Mouse (Mus musculus) naive thymus-derived CD4-positive, alpha-beta T cell, adult 2 months (primary cell): Measurements from ENCODE around the gene Cct8l1.

ENCODE experiments used
- DNase-seq: peaks from one replicate; pipeline ENCODE4 v3.0.0-alpha.2; 2011; ENCODE audit warnings: low read depth

The Cct8l1 gene

DNA sequence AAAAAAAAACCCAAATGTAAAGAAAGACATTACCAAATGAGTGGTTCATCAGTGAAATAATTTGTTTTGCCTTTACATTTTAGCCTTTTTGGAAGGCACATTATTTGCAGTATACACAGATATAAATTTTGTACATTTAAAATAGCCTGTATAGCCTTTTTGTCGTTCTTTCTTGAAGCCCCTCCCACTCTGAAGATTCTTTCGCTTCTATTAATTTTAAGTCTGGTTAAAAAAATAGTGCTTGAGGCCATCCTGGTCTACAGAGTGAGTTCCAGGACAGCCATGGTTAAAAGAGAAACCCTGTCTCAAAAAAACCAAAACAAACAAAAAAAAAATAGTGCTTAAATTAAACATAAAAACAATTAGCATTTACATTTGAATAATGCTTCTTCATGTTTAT is 14.8 kb downstream of the Cct8l1 start:
- no peak for DNase-seq

DNA sequence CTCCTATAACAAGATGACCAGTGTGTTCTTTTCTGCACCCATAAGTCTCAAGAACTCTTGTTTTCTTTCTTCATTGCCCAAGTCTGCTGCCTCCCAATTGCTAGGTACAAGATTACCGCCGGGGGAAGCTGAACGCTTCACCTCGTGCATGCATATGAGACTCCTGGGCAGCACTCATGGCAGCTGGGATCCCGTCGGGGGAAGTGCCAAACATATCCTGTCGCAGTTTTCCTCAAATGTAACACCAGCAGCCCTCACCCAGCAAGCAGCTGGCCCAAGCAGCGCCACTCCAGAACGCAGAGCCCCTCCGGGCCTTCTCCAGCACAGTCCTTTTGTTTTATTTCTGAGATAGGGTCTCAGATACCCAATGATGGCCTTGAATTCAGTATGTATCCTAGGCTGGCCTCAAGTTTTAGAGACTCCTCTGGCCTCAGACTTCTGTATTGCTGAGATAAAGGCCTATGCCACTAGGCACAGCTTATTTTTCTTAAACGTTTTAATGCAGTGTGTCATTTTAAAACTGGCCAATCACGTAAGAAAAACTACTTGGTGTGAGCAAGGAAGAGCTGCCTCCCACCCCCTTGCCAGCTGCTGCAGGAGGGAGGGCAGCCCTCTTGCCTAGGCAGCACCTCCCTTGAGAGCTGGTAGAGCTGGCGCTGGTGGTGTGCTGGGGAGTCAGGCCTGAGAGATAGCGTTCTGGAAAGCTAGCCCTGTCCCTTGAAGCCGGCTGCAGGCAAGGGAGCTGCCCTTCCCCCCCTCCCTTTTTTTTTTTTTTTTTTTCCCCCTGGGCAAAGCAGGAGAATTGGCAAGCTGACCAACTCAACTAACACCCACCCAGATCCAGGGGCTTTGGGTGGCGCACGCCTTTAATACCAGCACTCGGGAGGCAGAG is 16.6 kb downstream of the Cct8l1 start:
- no peak for DNase-seq

DNA sequence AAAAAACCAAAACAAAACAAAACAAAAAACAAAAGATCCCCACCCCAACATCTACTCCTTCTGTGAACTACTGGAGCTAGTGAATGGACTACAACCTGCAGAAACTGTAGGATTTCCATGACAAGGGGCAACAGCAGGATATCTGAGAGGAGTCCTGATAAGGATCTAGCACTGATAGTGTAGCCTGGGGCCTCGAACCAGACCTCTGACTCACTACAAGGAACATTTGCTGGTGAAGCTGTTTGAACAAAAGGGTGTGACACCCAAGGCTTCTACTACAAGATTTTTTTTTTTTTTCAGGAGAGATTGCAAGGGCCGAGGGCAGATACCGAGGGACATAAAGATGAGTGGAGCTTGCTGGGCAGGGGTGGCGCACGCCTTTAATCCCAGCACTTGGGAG is 17.4 kb downstream of the Cct8l1 start:
- DNase-seq = no peak

DNA sequence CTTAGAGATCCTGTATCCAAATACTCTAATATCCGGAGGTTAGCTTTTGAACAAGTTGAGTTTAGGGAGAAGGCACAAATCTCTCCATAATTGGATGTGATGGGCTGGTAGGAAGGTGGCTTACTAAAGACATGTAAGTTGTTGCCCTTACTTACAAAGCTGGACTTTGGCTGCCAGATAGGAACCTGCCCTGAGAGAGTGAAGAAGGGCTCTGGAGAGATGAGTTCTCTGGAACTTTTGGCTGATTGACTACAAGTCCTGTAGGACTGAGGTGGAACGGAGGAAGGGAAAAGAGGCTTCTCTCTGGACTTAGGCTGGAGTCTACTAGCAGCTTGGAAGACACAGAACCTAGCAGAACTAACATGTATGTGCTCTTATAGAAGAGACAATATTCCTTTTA is 19.7 kb downstream of the Cct8l1 start:
- DNase-seq = no peak

DNA sequence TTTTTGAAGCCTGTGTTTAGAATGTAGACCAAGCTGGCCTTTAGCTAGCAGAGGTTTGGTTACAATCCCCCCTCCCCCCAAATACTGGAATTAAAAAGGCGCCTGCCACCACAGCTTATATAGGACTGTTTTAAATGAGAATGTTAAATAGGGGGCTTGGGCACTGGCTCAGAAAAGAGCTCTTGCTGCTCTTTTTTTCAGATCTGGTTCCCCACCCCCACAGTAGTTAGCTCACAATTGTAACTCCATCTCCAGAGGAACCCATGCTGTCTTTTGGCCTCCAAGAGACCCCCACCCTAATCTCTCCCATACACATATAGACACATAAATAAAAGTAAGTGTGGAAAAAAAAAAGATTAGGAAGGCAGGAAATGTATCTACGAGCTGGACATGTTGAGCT is 20.6 kb downstream of the Cct8l1 start:
- no peak for DNase-seq

DNA sequence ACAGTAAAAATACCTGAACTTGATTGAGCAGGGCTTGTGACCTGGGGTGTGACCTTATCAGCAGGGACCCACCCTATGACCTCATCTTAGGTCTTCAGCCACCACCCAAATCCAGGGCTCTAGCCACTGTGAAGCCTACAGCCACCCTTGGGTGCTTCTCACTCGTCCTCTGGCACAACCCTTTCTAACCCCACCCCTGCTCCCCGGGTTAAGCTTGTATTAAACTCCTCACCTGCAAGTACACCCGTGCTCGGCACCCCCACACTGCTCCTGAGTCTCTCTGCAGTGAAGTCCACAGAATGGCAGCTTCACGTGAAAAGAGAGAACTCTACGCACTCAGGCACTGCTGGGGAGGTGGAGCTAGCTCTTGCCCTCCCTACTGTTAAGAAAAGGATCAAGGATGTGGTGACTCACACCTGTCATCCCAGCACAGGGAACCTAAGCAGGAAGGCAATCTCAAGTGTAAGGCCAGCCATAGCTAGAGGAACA is 21.1 kb downstream of the Cct8l1 start:
- no peak for DNase-seq

GRCm38 (mm10) chr5:25540412-25540811 is 24.5 kb downstream of the Cct8l1 start:
- DNase-seq = no peak

GRCm38 (mm10) chr5:25540921-25541320 is 25.1 kb downstream of the Cct8l1 start:
- DNase-seq = no peak

GRCm38 (mm10) chr5:25541661-25542060 is 25.8 kb downstream of the Cct8l1 start:
- DNase-seq = no peak

DNA sequence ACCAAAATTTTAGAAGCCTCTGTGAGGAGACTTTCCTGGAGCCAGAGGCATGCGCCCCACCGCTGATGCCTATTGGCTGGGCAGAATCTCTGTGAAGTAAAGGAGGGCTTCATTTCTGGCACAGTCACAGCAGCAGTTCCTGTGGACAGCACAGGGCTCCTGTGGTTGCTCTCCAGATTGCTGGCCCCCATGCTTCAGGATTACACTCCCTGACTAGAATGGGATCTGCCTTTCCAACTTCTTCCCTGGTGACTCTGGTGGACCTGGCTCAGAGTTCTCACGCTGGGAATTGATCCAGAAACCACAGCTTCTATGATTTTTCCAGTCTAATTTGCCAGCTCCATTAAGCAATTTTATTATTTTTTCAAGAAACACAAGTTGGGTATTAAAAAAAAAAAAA is 28.2 kb downstream of the Cct8l1 start:
- DNase-seq = no peak

- DNase-seq = no peak
These were observed 28.7 kb downstream of the Cct8l1 start for GRCm38 (mm10) chr5:25544566-25544965.

DNA sequence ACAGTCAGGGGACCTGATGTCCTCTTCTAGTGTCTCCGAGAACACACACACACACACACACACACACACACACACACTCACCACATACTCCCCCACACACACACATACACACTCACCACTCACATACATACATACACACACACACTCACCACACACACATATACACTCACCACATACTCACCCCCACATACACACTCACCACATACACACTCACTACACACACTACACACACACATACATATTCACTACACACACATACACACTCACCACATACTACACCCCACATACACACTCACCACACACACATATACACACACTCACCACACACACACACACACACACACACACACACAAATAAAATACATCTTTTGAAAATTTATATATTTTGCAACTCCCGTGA is 31.0 kb downstream of the Cct8l1 start:
- no peak for DNase-seq

DNA sequence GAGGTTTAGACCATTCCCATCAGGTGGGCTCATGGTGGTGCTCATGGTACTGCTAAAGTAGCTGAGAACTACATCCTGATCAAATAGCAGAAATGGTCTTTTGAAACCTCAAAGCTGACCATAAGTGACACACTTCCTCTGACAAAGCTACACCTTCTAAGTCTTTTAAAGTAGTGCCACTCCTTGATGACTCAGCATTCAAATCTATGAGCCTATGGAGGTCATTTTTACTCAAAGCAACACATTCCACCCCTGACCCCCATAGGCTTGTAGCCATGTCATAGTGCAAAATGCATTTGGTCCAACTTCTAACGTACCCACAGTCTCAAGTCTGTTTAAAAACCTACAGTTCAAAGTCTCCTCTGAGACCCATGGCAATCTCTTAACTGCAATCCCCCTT is 35.0 kb downstream of the Cct8l1 start:
- no peak for DNase-seq

DNA sequence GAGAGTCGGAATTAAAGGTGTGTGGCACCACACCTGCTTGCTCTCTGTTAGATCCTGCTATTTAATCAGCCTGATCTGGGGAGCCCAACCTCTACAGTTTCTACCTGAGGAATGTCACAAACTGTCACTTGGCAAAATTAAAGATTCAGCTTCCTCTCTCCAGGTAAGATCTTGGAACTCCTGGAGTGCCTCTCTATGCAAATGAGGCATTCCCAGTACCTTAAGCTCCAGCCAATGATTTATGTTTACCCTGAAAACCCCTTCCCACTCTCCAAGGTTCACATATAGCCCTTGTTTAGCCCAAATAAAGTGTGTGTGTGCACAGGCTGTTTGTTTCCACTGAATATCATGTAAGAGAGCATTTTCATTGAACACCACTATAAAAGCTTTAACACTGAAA is 38.3 kb downstream of the Cct8l1 start:
- DNase-seq = no peak

DNA sequence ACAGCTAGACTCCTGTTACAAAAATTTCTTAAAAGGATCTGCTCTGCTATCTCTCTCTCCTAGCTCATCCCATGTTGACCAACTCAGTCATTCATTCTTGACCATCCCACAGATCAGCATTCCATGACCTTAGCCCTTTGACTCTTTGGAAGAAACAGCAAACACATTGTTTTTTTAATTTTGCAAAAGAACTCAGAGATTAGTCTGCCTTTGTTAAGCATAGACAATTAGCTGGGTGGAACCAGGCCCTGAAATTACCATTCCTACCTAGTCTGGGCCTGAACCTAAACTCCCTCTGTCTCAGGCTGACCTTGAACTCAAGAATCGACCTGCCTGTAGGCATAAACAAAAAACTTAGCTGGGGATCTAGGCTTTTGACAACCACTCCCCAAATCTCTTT is 38.8 kb downstream of the Cct8l1 start:
- no peak for DNase-seq

- no peak for DNase-seq
These were observed 39.8 kb downstream of the Cct8l1 start for GRCm38 (mm10) chr5:25555684-25556083.

GRCm38 (mm10) chr5:25556363-25556762 is 40.5 kb downstream of the Cct8l1 start:
- no peak for DNase-seq
